Mouse (Mus musculus) heart, adult 18-20 months (tissue): ENCODE measurements around the gene Cpeb2. TPM values are rescaled to one million over a fixed set of nuclear protein-coding genes. Genes with fewer than 3 reads are reported as not detected.

Source experiments
- DNase-seq, 2 experiments: peaks; one replicate each; pipeline ENCODE4 v3.0.0; 2021 to 2022; ENCODE audit warnings: mixed read lengths in 1 of 2
- total RNA-seq, 2 experiments: library from RNA; stranded (reverse); gene quantifications; 2 replicates each; pipeline ENCODE4 v1.2.3; 2021

The Cpeb2 gene
- total RNA-seq, 2 experiments from 2014 or later: 20.6 to 24.8 TPM

DNA sequence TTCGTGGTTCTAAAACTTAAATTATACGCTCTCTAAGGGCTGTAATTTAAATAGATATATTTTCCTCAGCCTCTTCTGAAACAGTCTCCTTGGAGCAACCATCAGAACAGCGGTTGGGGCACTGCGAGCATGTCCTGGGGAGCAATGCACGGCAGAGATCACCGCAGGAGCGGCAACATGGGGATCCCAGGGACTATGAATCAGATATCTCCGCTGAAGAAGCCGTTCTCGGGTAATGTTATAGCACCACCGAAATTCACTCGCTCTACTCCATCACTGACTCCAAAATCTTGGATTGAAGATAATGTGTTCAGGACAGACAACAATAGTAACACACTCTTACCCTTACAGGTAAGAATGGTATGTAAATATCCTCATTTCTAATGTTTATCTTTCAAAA lies 4.3 kb downstream of the Cpeb2 start:
- DNase-seq: no peak

DNA sequence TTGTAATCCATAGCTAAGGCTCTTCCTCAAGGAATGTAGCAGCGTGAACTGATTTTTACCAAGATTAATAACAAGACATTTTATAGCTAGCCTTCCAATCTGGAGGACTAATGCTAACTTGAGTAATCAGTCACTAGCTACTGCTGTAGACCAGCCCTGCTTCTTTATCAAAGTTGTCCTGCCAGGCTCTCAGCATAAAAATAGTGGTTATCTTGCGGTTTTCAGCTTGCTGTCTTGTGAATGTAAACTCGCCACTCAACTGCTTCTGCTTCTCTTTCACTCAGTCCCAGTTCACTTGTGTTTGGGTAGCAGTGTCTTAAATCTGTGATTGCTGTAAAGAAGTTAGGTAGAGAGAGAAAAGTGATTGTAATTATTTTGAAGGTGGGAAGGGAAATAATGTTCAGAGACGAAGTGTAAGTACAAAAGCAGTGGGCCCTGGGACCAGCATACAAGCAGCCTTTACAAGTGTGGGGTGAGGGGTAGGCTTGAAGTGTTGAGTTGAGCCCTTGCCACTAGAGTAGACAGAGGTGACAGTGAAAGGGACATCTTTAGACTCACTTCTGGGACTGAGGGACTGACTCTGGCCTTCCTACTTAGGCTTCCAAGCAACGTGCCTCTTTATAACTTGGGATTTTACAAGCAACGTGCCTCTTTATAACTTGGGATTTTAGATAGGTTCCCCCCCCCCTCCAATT lies 6.3 kb downstream of the Cpeb2 start:
- DNase-seq: no peak

- DNase-seq: no peak
Observed at GRCm38 (mm10) chr5:43240729-43241128, 7.8 kb downstream of the Cpeb2 start.

DNA sequence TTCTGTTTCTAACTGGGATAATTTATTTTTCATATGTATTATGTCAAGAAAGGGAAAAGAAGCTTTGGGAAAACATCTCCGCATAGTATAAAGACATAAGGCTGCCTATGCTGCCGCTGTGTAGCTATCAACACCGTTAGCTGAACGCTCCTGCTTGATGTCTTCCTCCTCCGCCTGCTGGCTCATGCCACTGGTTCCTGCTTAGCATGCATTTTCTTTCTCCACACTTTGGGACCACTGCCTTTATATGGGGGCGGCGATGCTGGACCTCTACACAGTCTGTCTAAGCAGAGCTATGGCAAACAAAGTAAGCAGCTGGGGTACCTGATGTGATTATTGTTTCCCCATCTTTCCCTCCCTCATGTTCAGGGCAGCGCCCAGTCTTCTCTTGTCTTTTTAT lies 13.3 kb downstream of the Cpeb2 start:
- no peak for DNase-seq

DNA sequence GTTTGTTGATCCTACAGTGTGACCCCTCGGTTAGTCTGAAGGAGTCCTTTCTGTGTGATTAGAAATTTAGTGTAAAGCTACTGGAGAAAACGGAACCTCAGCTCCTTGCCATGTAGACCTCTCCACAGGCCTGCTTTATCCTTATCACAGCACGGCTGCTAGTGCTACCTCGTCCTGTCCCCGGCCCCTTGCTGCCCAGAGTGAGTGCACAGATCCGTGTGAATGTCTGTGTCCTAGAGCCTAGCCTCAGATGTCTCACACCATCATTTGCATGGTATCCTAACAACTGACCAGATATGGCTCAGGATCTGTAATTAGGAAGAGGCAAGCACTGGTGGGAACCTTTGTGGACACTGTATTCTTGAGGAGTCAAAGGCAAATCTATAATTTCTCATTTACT lies 14.0 kb downstream of the Cpeb2 start:
- DNase-seq: no peak

- peak in 1 of 2 experiments; percentile 23 for DNase-seq
Observed at GRCm38 (mm10) chr5:43248001-43248430, 15.0 kb downstream of the Cpeb2 start.

DNA sequence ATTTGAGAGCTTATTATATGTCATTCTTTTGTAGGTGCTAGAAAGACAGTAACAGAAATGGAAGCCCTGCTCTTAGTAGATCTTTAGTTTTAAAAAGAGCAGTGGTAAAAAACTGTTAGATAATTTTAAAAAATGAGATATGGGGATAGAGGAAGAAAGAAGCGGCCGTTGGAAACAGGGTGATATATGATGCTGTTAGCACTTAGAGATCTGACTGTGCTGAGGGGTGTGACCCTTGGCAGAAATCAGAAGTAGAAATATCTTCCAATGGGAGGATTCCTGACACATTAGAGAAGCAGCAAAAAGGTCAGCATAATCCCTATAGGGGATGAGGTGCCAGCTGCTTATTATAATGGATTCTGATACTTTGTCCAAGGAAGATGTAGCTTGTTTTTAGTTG lies 24.5 kb downstream of the Cpeb2 start:
- no peak for DNase-seq

GRCm38 (mm10) chr5:43258472-43259142 lies 25.6 kb downstream of the Cpeb2 start:
- DNase-seq: no peak

- no peak for DNase-seq
Observed at GRCm38 (mm10) chr5:43261814-43262213, 28.8 kb downstream of the Cpeb2 start.

- DNase-seq: no peak
Observed at GRCm38 (mm10) chr5:43263951-43264350, 31.0 kb downstream of the Cpeb2 start.

DNA sequence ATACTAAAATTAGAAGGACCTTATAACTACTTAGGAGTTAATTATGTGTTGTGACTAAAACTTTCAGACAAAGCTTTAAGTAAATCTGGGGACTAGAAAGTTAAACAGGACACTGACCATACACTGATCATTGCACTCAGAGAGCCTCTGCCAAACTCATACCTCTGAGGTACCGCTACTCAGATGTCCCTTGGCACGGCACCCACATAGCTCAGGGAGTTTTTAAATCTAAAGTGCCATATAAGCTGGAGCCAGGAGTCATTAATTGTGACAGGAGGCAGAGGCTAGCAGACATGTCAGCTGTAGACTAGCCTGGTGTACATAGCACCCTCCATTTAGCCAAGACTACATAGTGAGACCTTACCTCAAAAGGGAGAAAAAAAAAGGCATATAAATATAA lies 31.7 kb downstream of the Cpeb2 start:
- DNase-seq: no peak

GRCm38 (mm10) chr5:43277982-43278381 lies 45.0 kb downstream of the Cpeb2 start:
- no peak for DNase-seq

GRCm38 (mm10) chr5:43279774-43280173 lies 46.8 kb downstream of the Cpeb2 start:
- no peak for DNase-seq

GRCm38 (mm10) chr5:43285756-43286155 lies 52.8 kb downstream of the Cpeb2 start:
- DNase-seq: no peak

DNA sequence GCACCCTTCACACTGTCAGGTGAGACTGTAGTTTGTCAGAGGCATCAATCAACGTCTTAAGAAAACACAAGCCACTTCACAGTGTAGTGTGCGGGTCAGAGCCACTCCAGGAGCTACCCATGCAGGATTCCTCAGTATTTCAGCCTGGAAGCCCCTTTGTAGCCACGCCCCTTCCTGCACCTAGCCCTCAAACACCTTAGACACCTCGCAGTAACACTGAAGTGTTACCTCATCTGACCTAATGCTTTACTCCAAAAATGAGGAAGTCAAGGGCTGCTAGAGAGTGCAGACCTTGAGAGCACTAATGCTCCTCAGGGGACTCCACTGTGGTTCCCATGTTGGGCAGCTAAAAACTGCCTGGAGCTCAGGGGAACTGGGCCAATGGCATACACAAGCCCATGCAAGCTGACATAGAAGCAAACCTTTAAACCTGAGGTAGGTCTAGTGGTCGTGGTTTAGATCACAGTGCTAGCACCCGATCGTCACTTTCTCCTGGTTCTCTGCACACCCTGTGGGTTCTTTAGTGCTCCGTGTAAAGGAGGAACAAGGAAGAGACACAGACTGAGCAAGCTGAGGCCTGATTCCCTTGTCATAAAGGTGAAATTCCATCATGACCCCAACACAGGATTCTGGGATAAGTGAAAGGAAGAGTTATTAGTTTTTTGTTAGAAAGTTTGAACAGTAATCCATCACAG lies 56.9 kb downstream of the Cpeb2 start:
- no peak for DNase-seq

DNA sequence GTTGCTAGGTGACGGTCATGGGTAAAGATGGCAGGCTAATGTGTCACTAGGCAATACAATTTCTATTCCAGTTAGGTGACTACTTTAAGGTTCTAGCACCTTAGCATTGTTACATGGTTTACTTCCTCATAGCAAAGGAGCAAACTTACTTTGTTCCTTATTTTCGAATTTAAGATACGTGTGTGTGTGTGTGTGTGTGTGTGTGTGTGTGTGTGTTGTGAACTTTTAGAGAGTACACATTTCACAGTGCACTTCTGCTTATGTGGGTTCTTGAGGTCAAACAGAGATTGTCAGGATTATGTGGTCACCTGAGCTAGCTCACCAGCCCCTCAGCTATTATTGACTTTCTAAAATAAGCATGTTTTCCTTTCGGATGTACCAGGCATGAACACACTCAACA lies 60.2 kb downstream of the Cpeb2 start:
- DNase-seq: no peak

DNA sequence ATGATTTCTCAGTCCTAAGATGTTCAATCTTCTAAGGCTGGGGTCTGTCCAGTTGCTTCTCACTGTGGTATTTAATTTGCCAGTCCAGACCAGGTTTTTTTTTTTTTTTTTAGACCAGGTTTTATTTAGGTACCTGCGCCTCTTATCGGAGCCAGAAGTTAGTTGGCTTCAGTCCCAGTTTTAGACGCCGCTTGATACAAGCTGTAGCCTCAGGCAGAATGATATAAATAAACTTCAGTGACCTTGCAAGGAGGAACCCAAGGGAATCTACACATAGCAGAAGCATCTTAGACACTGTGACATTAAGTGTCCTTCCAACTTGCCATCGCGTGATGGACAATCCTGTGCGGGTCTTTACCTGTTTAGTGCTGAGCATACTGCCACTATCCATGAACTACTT lies 64.5 kb downstream of the Cpeb2 start:
- peak; percentile 33 to 54 for DNase-seq

DNA sequence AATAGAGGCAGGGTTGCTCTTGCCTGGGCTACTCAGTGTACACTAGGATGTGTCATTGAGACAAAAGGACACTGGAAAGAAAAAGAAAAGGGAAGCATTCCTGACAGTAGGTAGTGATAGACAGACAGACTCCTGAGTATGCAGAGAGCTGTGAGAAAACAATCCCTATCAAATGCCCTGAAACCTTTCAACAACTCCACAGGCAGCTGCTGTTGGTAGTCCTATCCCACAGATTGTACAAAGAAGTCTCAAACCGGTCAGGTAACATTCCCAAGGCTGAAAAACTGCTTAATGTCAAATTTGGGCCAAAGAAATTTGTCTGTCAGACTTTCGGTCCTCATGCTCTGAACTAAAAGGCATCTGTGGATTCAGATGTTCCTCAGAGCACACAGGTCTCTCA lies 66.0 kb downstream of the Cpeb2 start:
- DNase-seq: no peak

- DNase-seq: no peak
Observed at GRCm38 (mm10) chr5:43300076-43300475, 67.1 kb downstream of the Cpeb2 start.

- no peak for DNase-seq
Observed at GRCm38 (mm10) chr5:43300979-43301378, 68.0 kb downstream of the Cpeb2 start.

DNA sequence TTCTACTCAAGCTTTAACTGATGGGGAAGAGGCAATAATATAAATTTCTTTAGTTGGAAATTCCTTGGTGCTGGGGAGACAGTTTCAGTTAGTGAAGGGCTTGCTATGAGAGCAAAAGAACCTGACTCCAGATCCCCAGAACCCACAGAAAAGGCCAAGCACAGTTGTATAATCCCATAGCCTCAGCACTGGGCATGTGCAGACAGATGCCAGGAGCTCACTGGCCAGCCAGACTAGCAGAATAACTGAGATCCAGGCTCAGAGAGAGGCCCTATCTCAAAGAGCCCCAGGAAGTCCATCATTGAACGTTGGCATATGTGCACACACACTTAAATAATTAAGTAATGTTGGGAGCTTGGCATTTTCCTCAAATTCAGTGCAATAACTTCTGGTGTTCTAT lies 70.5 kb downstream of the Cpeb2 start:
- DNase-seq: no peak

DNA sequence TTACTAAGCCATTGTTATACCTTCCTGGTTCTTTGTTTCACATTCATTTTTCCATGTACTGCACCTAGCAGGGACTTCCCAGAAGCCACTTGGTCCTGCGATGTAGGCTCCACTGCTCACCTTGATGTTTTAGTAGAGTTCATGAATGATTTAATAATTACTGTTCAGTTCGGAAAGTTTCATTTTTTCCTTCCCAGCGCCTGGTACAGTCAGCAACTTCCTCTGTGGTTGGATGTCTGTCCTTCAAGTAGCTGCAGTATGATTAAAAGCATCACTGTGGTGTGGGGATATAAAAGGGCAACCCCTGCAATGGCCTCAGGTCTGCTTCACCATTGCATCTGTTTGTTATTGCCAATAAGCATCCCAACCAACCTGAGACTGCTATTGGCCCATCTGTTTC lies 72.5 kb downstream of the Cpeb2 start:
- DNase-seq: no peak

DNA sequence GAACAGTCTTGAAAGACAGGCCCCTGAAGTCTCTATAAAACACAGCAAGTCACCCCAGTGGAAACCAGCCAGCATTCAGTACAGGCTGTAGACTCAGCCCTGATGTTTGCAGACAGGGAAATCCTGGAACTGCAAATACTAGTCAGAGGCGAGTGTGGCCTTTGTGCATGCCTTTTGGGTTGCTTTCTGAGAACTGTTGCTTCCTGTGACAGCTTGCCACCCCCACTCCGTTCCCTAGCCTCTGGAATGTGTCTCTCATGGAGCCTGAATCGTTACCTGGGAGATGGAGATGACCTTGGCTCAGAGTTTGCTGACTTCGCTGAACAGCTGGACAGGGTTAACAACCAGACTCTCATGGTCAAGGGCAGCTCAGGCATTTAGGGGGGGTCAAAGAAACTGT lies 77.0 kb downstream of the Cpeb2 start:
- DNase-seq: no peak
